Mouse (Mus musculus) thymus, adult 2 months (tissue): ENCODE results near the gene Cdk13.

ENCODE experiments used
- CTCF ChIP-seq: fragments of 200-500 bp; IDR thresholded peaks from 2 replicates; pipeline ENCODE4 v1.5.1; 2012; ENCODE audit warnings: mild to moderate bottlenecking, control low read depth, low read length, moderate library complexity, borderline replicate concordance; ENCODE audit not compliant: control insufficient read depth, poor library complexity, insufficient read depth; ENCODE audit errors: extremely low read depth
- POLR2A ChIP-seq: fragments of 200-500 bp; IDR thresholded peaks from 2 replicates; pipeline ENCODE4 v1.6.1; 2012; ENCODE audit warnings: mild to moderate bottlenecking, low read length, control low read depth, moderate library complexity; ENCODE audit not compliant: control insufficient read depth, poor library complexity, insufficient read depth; ENCODE audit errors: extremely low read depth

GRCm38 (mm10) chr13:17689461-17689860 lies 115.4 kb downstream of the Cdk13 start:
- TF ChIP-seq CTCF (no peak), POLR2A (no peak)
